Comparison of ENCODE assay signal across 24 mouse cellular contexts in the genomic region with DNA sequence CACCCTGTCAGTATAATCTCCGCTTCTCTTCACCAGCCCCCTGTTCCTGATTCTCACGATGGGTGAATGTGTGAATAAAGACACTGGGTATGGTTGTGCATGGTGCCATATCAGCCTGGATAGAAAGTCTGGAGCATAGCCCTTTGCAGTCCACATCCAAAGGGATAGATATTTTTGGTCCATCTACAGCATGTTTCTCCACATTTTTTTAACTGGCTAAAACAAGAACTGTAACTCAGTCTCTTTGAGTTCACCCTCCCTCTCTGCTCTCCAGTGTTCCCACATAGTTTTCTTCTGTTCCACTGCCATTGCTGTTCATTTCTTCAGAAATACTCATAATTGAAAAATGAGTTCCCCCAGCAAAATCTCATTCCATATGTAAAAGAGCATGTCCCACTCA.
A peak's percentile ranks its signal among the peaks of the same experiment; 100 is the strongest.
DNase-seq lines count a peak whose midpoint lies in the region; ATAC-seq and TF ChIP-seq lines count a peak whose summit lies in the region.
"Had no signal": no experiment of that assay in that cellular context is flagged by ENCODE, and none has a peak within 500 bp of the region (broad histone marks: within the 10 kb centered on the region; RNA-seq: fewer than 3 reads in every experiment).

No protein-coding gene starts in this region.

- no peak for TF ChIP-seq CTCF in left cerebral cortex, adult 2 months (IDR thresholded peaks at IDR 0.05)

- DNase-seq in frontal cortex, postnatal 25 days (ENCODE audit: low spot score in 2 of 2), result no peak
- DNase-seq in left cerebral cortex, adult 2 months (ENCODE audit: extremely low spot score in 1 of 2, low spot score in 2 of 2), result no peak
- no peak for DNase-seq in left cerebral cortex, adult 11 months (ENCODE audit: low spot score)
- DNase-seq in right cerebral cortex, adult 18-20 months, result peak; percentile 26
- DNase-seq in right cerebral cortex, postnatal 25 days, result no peak
- peak; percentile 47 for DNase-seq in telencephalon, adult 2 months (ENCODE audit: low read depth, low spot score)
- DNase-seq in cerebellum, postnatal 25 days, result no peak
- DNase-seq: adrenal gland, adult 8-10 months; adrenal gland, postnatal 14 days; adrenal gland, postnatal 36 days; B cell, adult 2 months; cerebellum, adult 11 months; cerebellum, adult 18-20 months; cerebellum, adult 8-10 months; cerebellum, adult 9-11 months; cerebellum, postnatal 14 days had no signal

- ATAC-seq in frontal cortex, adult (ENCODE audit: low TSS enrichment), result peak; percentile 90
- ATAC-seq: activated CD4-positive, CD25-positive, alpha-beta regulatory T cell, adult 4 months; CD4-positive, CD25-positive, alpha-beta regulatory T cell, adult 4 months; forebrain, embryonic 13.5 days; forebrain, embryonic 15.5 days; Patski had no signal

- intact Hi-C loops in left cerebral cortex, adult 2 months (cut with DNase I), result loop anchor here (5.0 kb wide), 4 partner anchors 89 to 341 kb away; no protein-coding TSS in a partner anchor

- peak overlapping the region; percentile 4; the same call in 1 of the 2 replicates for H3K27ac ChIP-seq in left cerebral cortex, adult 2 months
- H3K27ac ChIP-seq: embryonic facial prominence, embryonic 10.5 days; embryonic facial prominence, embryonic 12.5 days; forebrain, embryonic 13.5 days; forebrain, embryonic 15.5 days had no signal

- H3K4me3 ChIP-seq in left cerebral cortex, adult 2 months, result no peak overlapping the region
- H3K4me3 ChIP-seq: embryonic facial prominence, embryonic 10.5 days; embryonic facial prominence, embryonic 12.5 days; forebrain, embryonic 13.5 days; forebrain, embryonic 15.5 days had no signal

Comparison
In these comparisons a context has a peak if more than half of its experiments do, and no peak if none do; other contexts are left out.
1. DNase-seq: peak in right cerebral cortex, adult 18-20 months (single experiment) and telencephalon, adult 2 months (single experiment); none in frontal cortex, postnatal 25 days (0 of 2), left cerebral cortex, adult 2 months (0 of 2), left cerebral cortex, adult 11 months (single experiment), right cerebral cortex, postnatal 25 days (single experiment) and cerebellum, postnatal 25 days (0 of 2).